Mouse (Mus musculus) testis, postnatal 14 days (tissue): ENCODE measurements around the gene Bbs9.
A peak's percentile ranks its signal among the peaks of the same experiment; 100 is the strongest.

Experiments
- DNase-seq: peaks from one replicate; pipeline ENCODE4 v3.0.0; 2021; ENCODE audit warnings: low spot score

Bbs9 gene

GRCm38 (mm10) chr9:22468170-22468898 lies 7.2 kb upstream of the Bbs9 start:
- DNase-seq = peak; percentile 78

GRCm38 (mm10) chr9:22468899-22469259 lies 6.6 kb upstream of the Bbs9 start:
- no peak for DNase-seq

- DNase-seq = no peak
These were observed 5.9 kb upstream of the Bbs9 start, which contains the start of gene Rp9 for GRCm38 (mm10) chr9:22469643-22470042. Gene Rp9 (minus strand): TSS chr9:22469743.

GRCm38 (mm10) chr9:22476265-22476664 lies 750 bp downstream of the Bbs9 start:
- no peak for DNase-seq

GRCm38 (mm10) chr9:22478946-22479345 lies 3.4 kb downstream of the Bbs9 start:
- DNase-seq = no peak

GRCm38 (mm10) chr9:22483866-22484561 lies 8.5 kb downstream of the Bbs9 start:
- no peak for DNase-seq

GRCm38 (mm10) chr9:22484562-22485308 lies 9.2 kb downstream of the Bbs9 start:
- peak; percentile 57 for DNase-seq

- DNase-seq = no peak
These were observed 10.7 kb downstream of the Bbs9 start for GRCm38 (mm10) chr9:22486211-22486610.

GRCm38 (mm10) chr9:22488963-22489362 lies 13.4 kb downstream of the Bbs9 start:
- no peak for DNase-seq

GRCm38 (mm10) chr9:22494203-22494807 lies 18.8 kb downstream of the Bbs9 start:
- no peak for DNase-seq

- no peak for DNase-seq
These were observed 19.6 kb downstream of the Bbs9 start for GRCm38 (mm10) chr9:22495133-22495532.

- DNase-seq = no peak
These were observed 21.7 kb downstream of the Bbs9 start for GRCm38 (mm10) chr9:22497021-22497767.

GRCm38 (mm10) chr9:22502972-22503371 lies 27.5 kb downstream of the Bbs9 start:
- no peak for DNase-seq

- DNase-seq = no peak
These were observed 28.1 kb downstream of the Bbs9 start for GRCm38 (mm10) chr9:22503581-22503980.

- DNase-seq = no peak
These were observed 30.1 kb downstream of the Bbs9 start for GRCm38 (mm10) chr9:22505574-22505973.

GRCm38 (mm10) chr9:22515076-22515475 lies 39.6 kb downstream of the Bbs9 start:
- no peak for DNase-seq

GRCm38 (mm10) chr9:22518394-22519041 lies 43.0 kb downstream of the Bbs9 start:
- peak; percentile 25 for DNase-seq

GRCm38 (mm10) chr9:22523460-22523859 lies 47.9 kb downstream of the Bbs9 start:
- no peak for DNase-seq

- DNase-seq = no peak
These were observed 55.4 kb downstream of the Bbs9 start for GRCm38 (mm10) chr9:22530734-22531489.

- DNase-seq = no peak
These were observed 56.6 kb downstream of the Bbs9 start for GRCm38 (mm10) chr9:22532112-22532511.
